Mouse (Mus musculus) kidney, adult 2 months (tissue): ENCODE measurements around the gene Serf1.

Experiments
- CTCF ChIP-seq: fragments of 200-500 bp; conservative IDR thresholded peaks from 2 replicates; pipeline ENCODE4 v1.5.1; 2011; ENCODE audit warnings: low read depth, mild to moderate bottlenecking, control low read depth, low read length, moderate library complexity, mixed read lengths; ENCODE audit not compliant: insufficient read depth, insufficient read length
- POLR2A ChIP-seq: fragments of 200-500 bp; IDR thresholded peaks from one replicate; pipeline ENCODE4 v1.6.1; 2011; ENCODE audit warnings: low read depth, low read length, control low read depth

DNA sequence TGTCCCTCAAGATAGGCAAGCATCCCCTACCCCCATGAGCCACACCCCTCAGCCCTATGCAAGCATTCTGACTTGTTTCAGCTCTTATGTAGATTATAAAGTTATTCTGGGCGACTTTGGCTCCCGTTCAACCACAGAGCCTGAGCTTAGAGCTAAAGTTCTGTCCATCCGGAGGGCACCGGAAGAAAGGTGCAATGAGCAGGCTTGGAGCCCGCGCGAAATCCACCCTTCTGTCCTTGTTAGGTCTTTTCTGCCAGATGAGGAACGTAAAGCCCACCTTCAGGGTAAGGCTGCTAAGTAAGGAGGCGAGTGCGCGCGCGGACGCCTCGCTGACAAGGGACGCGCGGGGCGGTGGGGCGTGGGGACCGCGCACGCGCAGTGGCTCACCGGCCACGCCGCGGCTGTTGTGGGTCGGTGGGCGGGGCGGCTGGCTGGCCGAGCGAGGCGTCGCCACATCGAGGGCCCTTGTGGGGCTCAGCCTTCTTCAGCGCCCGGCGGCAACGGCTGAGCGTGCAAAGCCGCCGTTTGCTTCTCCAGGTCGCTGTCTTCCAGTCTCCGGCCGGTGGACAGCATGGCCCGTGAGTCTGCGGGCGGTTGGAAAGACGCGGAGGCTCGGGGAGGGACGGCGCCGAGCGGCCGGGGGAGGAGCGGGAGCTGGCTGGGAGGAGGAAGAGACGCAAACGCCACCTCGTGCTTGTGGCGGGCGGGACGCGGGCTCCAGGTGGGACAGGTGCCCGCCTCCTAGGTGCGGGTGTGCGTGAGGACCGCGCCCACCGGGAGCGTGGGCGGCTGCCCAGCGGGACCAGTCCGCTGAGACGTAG lies at the start of gene Serf1:
- TF ChIP-seq CTCF (no peak), POLR2A (no peak)
